Mouse (Mus musculus): ENCODE results near the gene Flrt3. TPM values are rescaled to one million over a fixed set of nuclear protein-coding genes. Genes with fewer than 3 reads are reported as not detected.

Gene Flrt3
- total RNA-seq, 2 experiments from 2014 or later: 31.8 to 35.2 TPM

DNA sequence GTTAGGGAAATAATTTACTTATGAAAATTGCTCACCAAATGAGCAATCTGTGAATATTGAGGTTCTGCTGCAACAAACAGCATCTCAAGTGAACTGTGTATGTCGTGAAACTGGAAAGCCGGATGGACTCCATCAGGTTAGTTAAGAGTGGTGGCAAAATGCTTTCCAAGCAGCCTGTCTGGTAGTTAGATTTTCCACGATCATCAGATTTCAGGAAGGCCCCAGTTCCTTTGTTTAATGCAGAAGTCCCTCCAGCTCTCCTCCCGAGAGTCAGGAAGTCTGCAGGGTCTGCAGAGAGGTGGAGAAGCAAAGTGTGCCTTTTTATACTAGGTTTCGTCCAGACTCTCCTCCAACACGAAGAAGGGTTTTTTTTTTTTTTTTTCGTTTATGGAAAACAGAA lies 4.4 kb downstream of the Flrt3 start:
- no peak for DNase-seq (ENCODE audit: extremely low spot score in 1 of 2, low spot score in 2 of 2)
- intact Hi-C loops (cut with DNase I): loop anchor here (10.0 kb wide), 1 partner anchor 132 kb away; no protein-coding TSS in a partner anchor

DNA sequence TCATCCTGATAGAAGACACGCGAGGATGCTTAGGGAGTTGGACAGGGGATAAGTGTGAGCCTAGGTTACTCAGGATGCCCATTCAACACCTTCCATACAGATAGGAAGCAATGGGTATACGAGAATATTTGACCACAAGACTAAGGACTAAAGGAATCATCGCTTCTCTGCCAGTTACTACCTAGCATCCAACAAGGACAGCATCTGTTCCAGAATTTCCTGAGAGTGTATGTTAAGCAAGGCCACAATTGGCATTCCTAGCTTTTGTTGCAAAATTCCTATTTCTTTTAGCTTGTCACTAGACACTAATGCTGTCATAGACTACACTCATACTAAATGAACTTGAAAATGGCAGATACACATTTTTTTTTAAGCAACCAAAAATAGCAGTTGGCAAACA lies 6.9 kb downstream of the Flrt3 start:
- intact Hi-C loops (cut with DNase I): loop anchor here (10.0 kb wide), 1 partner anchor 130 kb away; no protein-coding TSS in a partner anchor
- no peak for DNase-seq (ENCODE audit: extremely low spot score in 1 of 2, low spot score in 2 of 2)

DNA sequence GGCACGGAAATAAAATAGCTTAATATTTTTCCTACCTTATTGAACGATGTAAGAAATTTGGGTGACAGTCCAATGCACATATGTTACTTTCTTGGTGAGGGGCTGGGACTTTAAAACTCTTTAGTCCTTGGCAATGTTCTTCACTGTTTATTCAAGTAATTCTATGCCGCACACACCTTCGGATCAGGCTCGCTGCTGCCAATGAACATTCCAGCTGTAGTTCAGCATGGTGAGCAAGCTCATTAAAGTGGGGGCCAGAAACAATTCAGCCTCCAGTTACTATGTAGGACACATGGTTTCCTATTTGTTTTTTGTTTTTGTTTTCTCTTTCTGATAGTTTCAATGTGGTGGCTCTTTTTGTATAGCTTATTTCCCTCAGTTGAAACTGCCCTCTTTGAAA lies 8.6 kb downstream of the Flrt3 start:
- intact Hi-C loops (cut with DNase I): loop anchor here (10.0 kb wide), 1 partner anchor 128 kb away; no protein-coding TSS in a partner anchor

DNA sequence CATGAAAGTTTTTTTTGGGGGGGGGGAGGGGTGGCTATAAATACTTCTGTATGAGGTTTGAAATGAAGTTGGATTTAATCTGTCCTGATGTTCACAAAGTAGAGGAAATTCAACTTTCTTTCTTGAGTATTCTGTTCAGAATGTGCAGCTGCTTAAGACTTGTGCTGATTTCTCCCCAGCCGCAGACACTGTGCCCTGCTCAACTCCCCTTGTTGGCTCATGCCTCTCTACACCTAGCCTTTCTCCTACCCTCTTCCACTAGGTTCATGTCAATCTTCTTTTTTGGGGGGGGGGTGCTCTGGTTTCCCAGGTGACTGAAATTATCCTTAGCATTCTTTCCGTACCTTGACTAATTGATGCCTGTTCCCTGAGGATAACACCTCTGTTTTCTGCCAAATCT lies 17.3 kb downstream of the Flrt3 start:
- intact Hi-C loops (cut with DNase I): no loop called here
- no peak for DNase-seq (ENCODE audit: extremely low spot score in 1 of 2, low spot score in 2 of 2)

More for the DNA sequence above, 8.6 kb downstream of the Flrt3 start:
- DNase-seq (ENCODE audit: extremely low spot score in 1 of 2, low spot score in 2 of 2): no peak

- DNase-seq (ENCODE audit: extremely low spot score in 1 of 2, low spot score in 2 of 2): no peak
- intact Hi-C loops (cut with DNase I): no loop called here
Measured at GRCm38 (mm10) chr2:140653481-140653880, 17.8 kb downstream of the Flrt3 start.

DNA sequence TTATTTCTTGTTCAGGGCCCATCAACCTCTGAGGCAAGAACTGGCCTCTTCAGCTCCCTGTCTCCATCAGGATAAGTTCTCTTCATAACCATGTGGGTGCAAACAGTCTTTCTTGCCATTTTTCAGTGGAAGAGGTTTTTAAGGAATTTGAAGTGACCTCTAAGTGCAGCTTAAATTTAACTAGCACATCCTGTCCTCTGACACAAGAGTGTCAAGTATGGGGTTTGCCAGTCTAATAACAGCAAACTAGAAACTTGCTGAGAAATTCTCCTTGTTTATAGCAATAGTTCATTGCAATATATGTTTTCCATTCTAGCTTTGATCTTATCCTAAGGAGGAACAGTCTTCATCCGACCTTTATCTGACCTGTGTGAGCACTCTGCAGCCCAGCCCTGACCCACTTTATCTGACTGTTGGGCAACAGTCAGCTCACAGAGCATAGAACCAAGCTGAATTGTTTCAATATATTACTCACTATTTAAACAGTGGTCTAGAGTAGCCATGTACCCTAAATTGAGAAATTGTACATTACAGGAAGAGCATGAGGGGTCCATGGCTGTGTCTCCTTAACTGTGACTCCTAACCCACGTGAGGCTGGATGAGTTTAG lies 49.4 kb downstream of the Flrt3 start:
- no peak for DNase-seq (ENCODE audit: extremely low spot score in 1 of 2, low spot score in 2 of 2)
- intact Hi-C loops (cut with DNase I): no loop called here

- intact Hi-C loops (cut with DNase I): no loop called here
- DNase-seq (ENCODE audit: extremely low spot score in 1 of 2, low spot score in 2 of 2): no peak
Measured at GRCm38 (mm10) chr2:140615451-140615850, 55.8 kb downstream of the Flrt3 start.
